Mouse (Mus musculus) olfactory bulb, adult 2 months (tissue): ENCODE measurements at regions not wholly inside any gene's neighbourhood (a gene's known extent, or its start where the extent isn't known, plus 50 kb on each side); places are given as distances from the start of the nearest gene placed in this dataset.

Source experiments
- CTCF ChIP-seq: fragments of 200-500 bp; IDR thresholded peaks from 2 replicates; pipeline ENCODE4 v1.5.1; 2012; ENCODE audit warnings: low read depth, mild to moderate bottlenecking, low read length, moderate library complexity; ENCODE audit not compliant: insufficient read depth
- POLR2A ChIP-seq: fragments of 200-500 bp; IDR thresholded peaks from 2 replicates; pipeline ENCODE4 v1.6.1; 2012; ENCODE audit warnings: mild to moderate bottlenecking, low read depth, low read length, moderate library complexity; ENCODE audit not compliant: insufficient read depth

DNA sequence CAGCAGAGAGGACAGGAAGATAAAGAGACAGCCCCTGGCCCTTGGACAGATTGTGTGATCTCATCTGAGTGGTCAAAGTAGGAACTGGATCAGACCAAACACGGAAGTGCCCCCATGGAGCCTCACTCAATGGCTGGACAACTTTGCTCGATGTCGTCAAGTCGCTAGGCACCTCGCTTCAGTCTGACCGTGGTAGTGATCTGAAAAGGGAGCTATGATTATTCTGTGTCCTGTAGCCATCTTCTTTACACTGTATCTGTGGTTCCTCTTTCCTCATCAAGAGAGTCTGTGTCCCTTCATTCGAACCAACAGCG, 67.0 kb upstream of the Rasgrf1 start:
- TF ChIP-seq POLR2A = no peak
- TF ChIP-seq CTCF = no peak
